Mouse (Mus musculus) G1E (cell line): ENCODE data around the gene Ltbr. TPM values are rescaled to one million over a fixed set of nuclear protein-coding genes. Genes with fewer than 3 reads are reported as not detected.
"Not testable (repeated sequence)": the region's sequence is repeated elsewhere in the genome, so short reads cannot be mapped to it uniquely, and the experiment has no call there.

ENCODE experiments used
- ATAC-seq: 2 replicates; pipeline ENCODE4 v1.8.0; 2016; ENCODE audit warnings: mild to moderate bottlenecking; ENCODE audit not compliant: insufficient number of reproducible peaks, poor library complexity, low FRiP score, severe bottlenecking; ENCODE audit errors: extremely low read depth
- DNase-seq: peaks from one replicate; pipeline ENCODE4 v3.0.0; 2012; ENCODE audit warnings: low spot score
- H3K27me3 ChIP-seq: 2 replicates; pipeline ENCODE4 v1.6.1; 2012; ENCODE audit warnings: mild to moderate bottlenecking, low read length, inconsistent platforms; ENCODE audit not compliant: insufficient read depth
- H3K36me3 ChIP-seq: replicated peaks from 2 replicates; pipeline ENCODE3; 2012; ENCODE audit warnings: mild to moderate bottlenecking, inconsistent platforms
- H3K4me1 ChIP-seq: 2 replicates; pipeline ENCODE4 v1.6.1; 2012; ENCODE audit warnings: low read depth, low read length, inconsistent platforms, mixed read lengths; ENCODE audit not compliant: insufficient read depth
- H3K4me3 ChIP-seq: 2 replicates; pipeline ENCODE4 v1.5.1; 2012; ENCODE audit warnings: low read depth, mild to moderate bottlenecking, inconsistent platforms, low read length, moderate library complexity, mixed read lengths
- H3K9me3 ChIP-seq: replicated peaks from 2 replicates; pipeline ENCODE4 v1.6.1; 2012; ENCODE audit warnings: inconsistent platforms
- CTCF ChIP-seq: IDR thresholded peaks from 2 replicates; pipeline ENCODE4 v1.5.1; 2012; ENCODE audit warnings: low read depth, low read length, inconsistent platforms, mixed read lengths
- GATA1 ChIP-seq: IDR thresholded peaks from 2 replicates; pipeline ENCODE4 v1.6.1; 2012; ENCODE audit warnings: borderline replicate concordance, low read length, inconsistent platforms, mixed read lengths
- GATA2 ChIP-seq: IDR thresholded peaks from 2 replicates; pipeline ENCODE4 v1.6.1; 2012; ENCODE audit warnings: low read depth, low read length, inconsistent platforms, borderline replicate concordance
- POLR2AphosphoS5 ChIP-seq: IDR thresholded peaks from 2 replicates; pipeline ENCODE4 v1.6.1; 2012; ENCODE audit warnings: low read depth, low read length, inconsistent platforms; ENCODE audit not compliant: insufficient replicate concordance
- TAL1 ChIP-seq: conservative IDR thresholded peaks from 2 replicates; pipeline ENCODE4 v1.6.1; 2012; ENCODE audit warnings: low read depth, low read length, inconsistent platforms, mixed read lengths
- polyA plus RNA-seq: library from polyadenylated mRNA; stranded (reverse); fragments of >175 nt; gene quantifications from 2 replicates; pipeline ENCODE4 v1.2.3, GENCODE M21; 2012
- total RNA-seq, 2 experiments: library from RNA; stranded (forward) in 1 of 2; stranded (reverse) in 1 of 2; fragments of 200-1000 nt in 1 of 2; fragments of >200 nt in 1 of 2; fragmentation: Nextera tagmentation in 1 of 2; gene quantifications; 2 replicates each; pipeline ENCODE4 v1.2.3; 2014 to 2017

Gene Ltbr
- total and polyA plus RNA-seq, 3 experiments: not detected

DNA sequence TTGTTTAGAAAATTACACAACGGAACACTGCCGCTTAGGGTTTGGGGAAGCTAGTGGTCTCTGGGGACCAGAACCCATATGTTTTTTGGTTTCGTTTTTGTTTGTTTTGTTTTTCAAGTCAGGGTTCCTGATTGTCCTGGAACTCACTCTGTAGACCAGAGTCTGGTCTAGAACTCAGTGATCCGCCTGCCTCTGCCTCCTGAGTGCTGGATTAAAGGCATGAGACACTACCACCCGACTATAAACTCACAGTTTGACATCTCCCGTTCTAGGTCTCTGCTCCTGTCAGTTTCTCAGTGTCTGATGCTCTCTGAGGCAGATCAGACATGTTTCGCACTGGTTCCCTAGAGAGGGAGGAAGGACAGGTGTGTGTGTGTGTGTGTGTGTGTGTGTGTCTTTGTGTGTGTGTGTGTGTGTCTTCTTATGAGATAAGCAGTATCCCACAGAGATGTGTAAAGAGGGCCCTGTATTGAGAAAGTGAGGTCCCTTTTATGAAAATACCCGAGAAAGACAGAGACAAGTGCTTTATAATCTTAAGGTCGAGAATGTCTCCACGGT lies 41.4 kb downstream of the Ltbr start:
- Histone ChIP-seq H3K36me3 (no peaks in the 10 kb centered on the region), H3K4me3 (no peak overlapping the region), H3K9me3 (no peaks in the 10 kb centered on the region), H3K4me1 (peaks cover 20% of the 10 kb centered on the region), H3K27me3 (peaks cover 10% of the 10 kb centered on the region; the same call in 1 of the 2 replicates)
- no peak for DNase-seq
- TF ChIP-seq TAL1 (no peak), GATA1 (no peak), GATA2 (no peak), CTCF (no peak), POLR2AphosphoS5 (no peak)
- no peak for ATAC-seq

DNA sequence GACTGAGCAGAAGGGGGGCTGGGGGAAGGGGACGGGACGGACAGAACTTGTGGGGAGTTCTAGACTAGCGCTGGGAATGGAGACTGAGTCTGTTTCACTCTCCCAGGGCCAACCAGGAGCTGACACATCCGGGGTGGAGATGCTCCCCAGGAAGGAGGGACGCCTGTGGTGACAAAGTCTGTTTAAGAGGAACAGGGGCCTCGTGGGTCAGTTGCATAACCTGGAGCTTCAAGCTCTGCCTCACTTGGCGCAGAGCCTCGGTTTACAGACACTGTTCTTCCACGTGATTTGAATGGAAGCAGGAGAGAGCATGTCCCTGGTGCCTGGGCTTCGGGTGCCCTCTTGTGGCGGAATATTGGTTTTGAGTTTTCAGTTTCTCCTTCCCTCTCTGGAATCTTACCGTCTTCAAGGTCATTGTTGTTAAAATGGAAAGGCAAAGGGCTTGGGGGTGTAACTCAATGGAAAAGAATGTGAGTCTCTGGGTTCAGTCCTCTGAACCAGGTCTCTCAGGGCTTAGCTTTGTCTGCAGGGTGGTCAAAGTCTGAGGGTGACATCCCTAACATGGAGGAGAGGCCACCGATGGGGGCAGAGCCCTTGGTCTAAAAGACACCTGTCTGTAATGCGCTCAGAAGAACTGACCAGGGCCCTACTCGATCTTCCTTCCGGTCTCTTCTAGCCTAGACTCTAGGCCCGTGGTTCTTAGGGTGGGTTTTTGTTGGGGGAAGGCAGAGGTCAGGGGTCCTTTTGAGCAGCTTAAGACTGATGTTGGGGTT lies 42.0 kb downstream of the Ltbr start:
- TF ChIP-seq CTCF (peak; percentile 37; the same call in 1 of the 2 replicates), POLR2AphosphoS5 (no peak)
- ATAC-seq: peak; percentile 81
- Histone ChIP-seq H3K4me1 (peaks cover 20% of the 10 kb centered on the region), H3K36me3 (no peaks in the 10 kb centered on the region), H3K4me3 (peak overlapping the region; percentile 36; the same call in 1 of the 2 replicates), H3K9me3 (no peaks in the 10 kb centered on the region), H3K27me3 (peaks cover 9% of the 10 kb centered on the region; the same call in 1 of the 2 replicates)
- peak; percentile 76 for DNase-seq

DNA sequence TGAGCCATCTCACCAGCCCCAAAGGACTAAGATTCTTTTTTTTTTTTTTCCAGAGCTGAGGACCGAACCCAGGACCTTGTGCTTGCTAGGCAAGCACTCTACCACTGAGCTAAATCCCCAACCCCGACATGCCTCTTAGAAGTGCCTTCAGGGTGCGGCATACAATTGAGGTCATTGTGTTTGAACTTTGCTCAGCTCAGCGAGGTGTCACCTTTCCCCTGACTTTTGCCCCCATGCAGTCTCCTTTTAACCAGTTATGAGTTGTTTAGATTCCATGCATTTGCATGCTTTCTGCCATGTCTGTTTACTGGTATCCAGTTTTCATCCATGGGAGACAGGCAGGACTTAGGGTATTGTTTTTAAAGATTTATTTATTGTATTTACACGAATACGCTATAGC lies 44.9 kb downstream of the Ltbr start:
- Histone ChIP-seq H3K9me3 (no peaks in the 10 kb centered on the region), H3K4me1 (peaks cover 24% of the 10 kb centered on the region), H3K27me3 (peaks cover 17% of the 10 kb centered on the region), H3K36me3 (no peaks in the 10 kb centered on the region), H3K4me3 (no peak overlapping the region)
- DNase-seq: no peak
- no peak for ATAC-seq
- TF ChIP-seq GATA1 (no peak), GATA2 (no peak), TAL1 (no peak), POLR2AphosphoS5 (no peak), CTCF (no peak)

DNA sequence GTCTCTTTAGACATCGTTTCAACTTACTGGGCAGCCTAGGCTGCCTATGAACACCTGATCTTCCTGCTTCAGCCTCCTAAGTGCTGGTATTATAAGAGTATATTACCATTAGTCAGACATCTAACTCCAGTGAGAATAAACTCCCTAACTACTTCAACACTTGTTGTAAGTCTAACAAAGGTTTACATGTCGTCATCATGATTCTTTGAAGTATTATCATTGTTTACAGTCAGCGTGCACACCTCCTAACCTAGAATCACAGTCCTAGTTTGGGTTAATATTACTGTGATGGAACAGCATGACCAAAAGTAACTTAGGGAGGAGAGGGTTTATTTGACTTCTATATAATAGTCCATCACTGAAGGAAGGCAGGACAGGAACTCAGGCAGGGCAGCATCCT lies 46.2 kb downstream of the Ltbr start:
- ATAC-seq (no peak), DNase-seq (no peak)
- H3K36me3 ChIP-seq: no peaks in the 10 kb centered on the region
- peaks cover 23% of the 10 kb centered on the region for H3K27me3 ChIP-seq
- H3K4me1 ChIP-seq: peaks cover 24% of the 10 kb centered on the region
- H3K9me3 ChIP-seq: no peaks in the 10 kb centered on the region
- no peak overlapping the region for H3K4me3 ChIP-seq
- TF ChIP-seq POLR2AphosphoS5 (no peak), GATA1 (no peak), TAL1 (no peak), CTCF (no peak), GATA2 (no peak)

DNA sequence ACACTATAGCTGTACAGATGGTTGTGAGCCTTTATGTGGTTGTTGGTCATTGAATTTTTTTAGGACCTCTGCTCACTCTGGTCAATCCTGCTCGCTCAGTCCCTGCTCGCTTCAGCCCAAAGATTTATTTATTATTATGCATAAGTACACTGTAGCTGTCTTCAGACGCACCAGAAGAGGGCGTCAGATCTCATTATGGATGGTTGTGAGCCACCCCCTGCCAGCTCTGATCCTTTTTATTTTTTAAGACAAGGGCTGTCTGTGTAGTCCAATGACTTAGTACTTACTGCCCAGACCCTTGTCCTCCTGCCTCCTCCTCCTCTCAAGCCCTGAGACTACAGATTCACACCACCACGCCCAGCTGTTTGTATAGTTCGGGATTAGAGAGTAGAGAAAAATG lies 47.1 kb downstream of the Ltbr start:
- Histone ChIP-seq H3K4me1 (peaks cover 16% of the 10 kb centered on the region), H3K27me3 (peaks cover 23% of the 10 kb centered on the region)
- H3K36me3 ChIP-seq, H3K4me3 ChIP-seq, DNase-seq, ATAC-seq, H3K9me3 ChIP-seq: not testable (repeated sequence)

DNA sequence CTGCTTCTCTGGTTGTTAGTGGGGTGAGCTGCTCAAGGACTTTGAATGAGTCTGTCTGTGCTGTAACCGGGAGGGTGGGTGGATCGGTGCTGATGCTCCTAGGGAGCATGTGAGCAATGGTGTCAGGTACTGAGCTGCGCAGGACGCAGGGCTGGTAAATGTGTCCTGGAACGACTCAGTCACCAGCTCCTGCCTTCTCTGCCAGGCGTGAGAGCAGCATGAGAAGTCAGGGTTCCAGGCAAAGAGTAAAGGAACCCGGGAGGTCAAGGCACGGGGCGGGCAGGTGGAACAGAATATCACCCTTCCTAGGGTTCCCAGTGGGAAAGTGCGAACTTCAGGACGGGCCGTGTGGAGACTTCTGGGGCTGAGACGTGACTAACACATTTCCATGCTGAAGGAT lies 47.6 kb downstream of the Ltbr start:
- Histone ChIP-seq H3K4me1 (peaks cover 11% of the 10 kb centered on the region), H3K4me3 (no peak overlapping the region), H3K9me3 (no peaks in the 10 kb centered on the region), H3K36me3 (no peaks in the 10 kb centered on the region), H3K27me3 (peaks cover 26% of the 10 kb centered on the region)
- ATAC-seq: no peak
- TF ChIP-seq TAL1: no peak
- no peak for TF ChIP-seq POLR2AphosphoS5
- TF ChIP-seq GATA2: no peak
- no peak for TF ChIP-seq CTCF
- DNase-seq: no peak
